Mouse (Mus musculus) lung, postnatal 0 days (tissue): ENCODE data around the gene Map3k7cl. TPM values are rescaled to one million over a fixed set of nuclear protein-coding genes. Genes with fewer than 3 reads are reported as not detected.

Experiments used
- ATAC-seq: fragments of 200-750 bp; cut with Nextera tagmentation; 2 replicates; pipeline ENCODE4 v1.8.0; 2017; ENCODE audit warnings: moderate library complexity
- DNase-seq: peaks from one replicate; pipeline ENCODE4 v3.0.0-alpha.2; 2016; ENCODE audit warnings: low spot score
- H3K27ac ChIP-seq: fragments of 300-500 bp; sonication (generic); 2 replicates; pipeline ENCODE4 v1.5.1; 2014; ENCODE audit warnings: antibody characterized with exemption, mild to moderate bottlenecking, low read length, mixed read lengths
- H3K27me3 ChIP-seq: fragments of 300-500 bp; sonication (generic); replicated peaks from 2 replicates; pipeline ENCODE4 v1.6.1; 2014; ENCODE audit warnings: low read length, mixed read lengths; ENCODE audit not compliant: insufficient read depth
- H3K36me3 ChIP-seq: fragments of 300-500 bp; sonication (generic); 2 replicates; pipeline ENCODE4 v1.6.1; 2014; ENCODE audit warnings: low read length, mixed read lengths; ENCODE audit not compliant: insufficient read depth
- H3K4me1 ChIP-seq: fragments of 300-500 bp; sonication (generic); 2 replicates; pipeline ENCODE4 v1.6.1; 2014; ENCODE audit warnings: antibody characterized with exemption, low read depth, low read length, mixed read lengths; ENCODE audit not compliant: insufficient read depth
- H3K4me2 ChIP-seq: fragments of 300-500 bp; sonication (generic); replicated peaks from 2 replicates; pipeline ENCODE4 v1.6.1; 2014; ENCODE audit warnings: low read depth, mild to moderate bottlenecking, low read length, moderate library complexity, mixed read lengths
- H3K4me3 ChIP-seq: fragments of 300-500 bp; sonication (generic); 2 replicates; pipeline ENCODE4 v1.5.1; 2014; ENCODE audit warnings: low read depth, low read length
- H3K9ac ChIP-seq: fragments of 300-500 bp; sonication (generic); replicated peaks from 2 replicates; pipeline ENCODE4 v1.6.1; 2014; ENCODE audit warnings: low read depth, mild to moderate bottlenecking
- H3K9me3 ChIP-seq: fragments of 300-500 bp; sonication (generic); 2 replicates; pipeline ENCODE4 v1.6.1; 2016; ENCODE audit warnings: low read length, mixed read lengths
- CTCF ChIP-seq: IDR thresholded peaks from 2 replicates; pipeline ENCODE4 v1.5.1; 2016; ENCODE audit warnings: antibody characterized with exemption, mild to moderate bottlenecking
- EP300 ChIP-seq: IDR thresholded peaks from 2 replicates; pipeline ENCODE4 v1.6.1; 2016; ENCODE audit warnings: antibody characterized with exemption, mild to moderate bottlenecking, control low read depth
- WGBS: fragments of 180-500 bp; shearing (Covaris S2); extraction: QIAGEN DNeasy Blood & Tissue Kit; methylation state at CpG from one replicate; pipeline ENCODE4 v1.1.7; 2014; 5-methylcytosine and 5-hydroxymethylcytosine counted together
- polyA plus RNA-seq: library from polyadenylated mRNA; unstranded; fragments of >200 nt; fragmentation: Nextera tagmentation; extraction: Ambion mirVana; gene quantifications from 2 replicates; pipeline ENCODE4 v1.2.1, GENCODE M21; 2015

The Map3k7cl gene
- polyA plus RNA-seq, 1 experiment from 2014 or later: 0.38 TPM

DNA sequence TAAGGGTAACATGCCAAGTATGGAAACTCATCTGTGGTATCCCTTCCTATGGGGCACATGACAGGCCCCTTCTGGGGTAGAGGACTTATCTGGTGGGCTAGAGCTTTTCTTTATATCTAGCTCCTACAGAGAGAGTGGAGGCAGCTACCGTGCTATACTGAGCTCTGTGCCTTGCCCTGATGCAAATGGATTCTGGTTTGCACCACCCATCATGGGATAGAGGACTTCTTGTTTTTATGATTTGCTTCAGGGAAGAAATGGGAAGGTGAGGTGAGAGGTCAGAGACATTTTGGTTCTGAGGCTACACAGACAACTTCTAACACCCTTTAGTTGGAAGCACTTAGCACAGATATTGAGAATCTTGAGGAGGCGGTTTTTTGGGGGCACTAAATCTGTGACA, 71.8 kb downstream of the Map3k7cl start:
- H3K36me3 ChIP-seq: no peaks in the 10 kb centered on the region
- WGBS: 72% methylated on average over 2 of the region's 2 CpGs
- H3K27me3 ChIP-seq: no peaks in the 10 kb centered on the region
- H3K9ac ChIP-seq: no peak overlapping the region
- DNase-seq (no peak), ATAC-seq (peak; percentile 23; the same call in 1 of the 2 replicates)
- H3K27ac ChIP-seq: peak overlapping the region; percentile 54; the same call in 1 of the 2 replicates
- no peak overlapping the region for H3K4me3 ChIP-seq
- H3K4me2 ChIP-seq: no peak overlapping the region
- TF ChIP-seq EP300: no peak
- no peak for TF ChIP-seq CTCF
- H3K9me3 ChIP-seq: peaks cover 6% of the 10 kb centered on the region; the same call in 1 of the 2 replicates
- no peaks in the 10 kb centered on the region for H3K4me1 ChIP-seq

DNA sequence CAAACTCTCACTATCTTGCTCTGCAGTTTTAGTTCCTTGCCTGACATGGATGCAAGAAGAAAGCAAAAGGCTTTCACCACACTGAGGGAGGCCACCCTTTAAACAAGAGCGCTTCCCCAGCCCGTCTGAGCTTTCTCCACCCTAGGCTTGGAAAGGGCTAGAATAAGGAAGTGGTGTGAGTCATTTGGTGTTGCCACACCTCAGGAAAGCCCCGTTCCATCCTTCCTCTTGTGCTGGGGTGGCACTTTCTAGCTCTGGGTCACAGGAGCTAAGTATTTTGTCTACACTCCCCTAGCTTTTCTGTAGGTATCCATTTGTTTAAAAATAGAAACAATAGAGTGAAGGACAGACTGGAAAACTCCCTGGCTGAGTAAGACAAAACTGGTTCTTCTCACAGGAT, 72.2 kb downstream of the Map3k7cl start:
- peak; percentile 92 for ATAC-seq
- Histone ChIP-seq H3K4me1 (no peaks in the 10 kb centered on the region), H3K9me3 (peaks cover 6% of the 10 kb centered on the region; the same call in 1 of the 2 replicates), H3K27me3 (no peaks in the 10 kb centered on the region), H3K9ac (no peak overlapping the region), H3K4me2 (no peak overlapping the region), H3K36me3 (no peaks in the 10 kb centered on the region), H3K27ac (peak overlapping the region; percentile 54; the same call in 1 of the 2 replicates), H3K4me3 (no peak overlapping the region)
- DNase-seq: peak; percentile 80
- no peak for TF ChIP-seq CTCF
- peak; percentile 73; the same call in 1 of the 2 replicates for TF ChIP-seq EP300
- WGBS: 54% methylated on average over 3 of the region's 3 CpGs

GRCm38 (mm10) chr16:87625816-87626215, 72.7 kb downstream of the Map3k7cl start:
- WGBS: 91% methylated on average over 8 of the region's 8 CpGs
- Histone ChIP-seq H3K4me2 (no peak overlapping the region), H3K4me3 (no peak overlapping the region), H3K9me3 (peaks cover 6% of the 10 kb centered on the region; the same call in 1 of the 2 replicates), H3K4me1 (no peaks in the 10 kb centered on the region), H3K36me3 (no peaks in the 10 kb centered on the region), H3K27me3 (no peaks in the 10 kb centered on the region), H3K27ac (0 out of 2 replicates have a peak overlapping the region, but pooled peaks have one; percentile 54), H3K9ac (no peak overlapping the region)
- DNase-seq: no peak
- no peak for ATAC-seq
- TF ChIP-seq EP300 (no peak), CTCF (no peak)

DNA sequence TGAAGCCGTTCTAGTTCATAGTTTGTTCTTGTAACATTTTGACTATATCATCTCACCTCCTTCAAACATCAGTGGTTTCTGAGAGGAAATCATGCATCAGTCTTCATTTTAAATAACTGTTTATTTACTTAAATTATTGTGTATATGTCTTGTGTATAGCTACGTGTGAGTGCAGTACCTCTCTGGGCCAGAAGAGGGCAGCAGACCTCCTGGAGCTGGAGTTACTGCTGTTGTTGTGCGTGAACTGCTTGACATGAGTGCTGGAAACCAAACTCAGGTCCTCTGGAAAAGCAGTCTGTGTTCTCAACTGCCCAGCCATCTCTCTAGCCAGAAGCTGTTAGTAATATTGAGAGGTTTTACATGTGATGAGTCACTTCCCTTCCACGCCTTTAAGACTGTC, 73.6 kb downstream of the Map3k7cl start:
- Histone ChIP-seq H3K27ac (no peak overlapping the region), H3K9ac (no peak overlapping the region), H3K4me1 (no peaks in the 10 kb centered on the region), H3K4me3 (no peak overlapping the region), H3K4me2 (no peak overlapping the region), H3K36me3 (no peaks in the 10 kb centered on the region), H3K9me3 (peaks cover 6% of the 10 kb centered on the region; the same call in 1 of the 2 replicates), H3K27me3 (no peaks in the 10 kb centered on the region)
- DNase-seq (no peak), ATAC-seq (no peak)
- 96% methylated on average over 4 of the region's 4 CpGs for WGBS
- TF ChIP-seq EP300 (no peak), CTCF (peak; percentile 53)

DNA sequence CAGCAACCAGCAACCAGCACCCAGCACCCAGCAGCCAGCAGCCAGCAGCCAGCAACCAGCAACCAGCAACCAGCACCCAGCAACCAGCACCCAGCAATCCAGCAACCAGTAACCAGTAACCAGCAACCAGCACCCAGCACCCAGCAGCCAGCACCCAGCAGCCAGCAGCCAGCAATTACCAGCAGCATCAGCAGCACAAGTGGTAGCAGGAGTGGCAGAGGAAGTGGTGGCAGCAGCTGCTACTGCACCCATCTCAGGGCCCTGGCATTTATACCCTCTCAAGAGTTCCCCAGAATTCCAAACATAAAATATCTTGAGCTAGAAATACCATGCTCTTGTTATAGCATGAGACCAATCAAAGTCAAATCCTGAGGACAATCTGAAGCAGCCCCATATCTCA, 81.6 kb downstream of the Map3k7cl start:
- H3K9ac ChIP-seq: no peak overlapping the region
- no peak for DNase-seq
- H3K4me3 ChIP-seq: no peak overlapping the region
- no peaks in the 10 kb centered on the region for H3K36me3 ChIP-seq
- H3K4me1 ChIP-seq: no peaks in the 10 kb centered on the region
- no peak overlapping the region for H3K4me2 ChIP-seq
- no peaks in the 10 kb centered on the region for H3K27me3 ChIP-seq
- ATAC-seq: no peak
- H3K27ac ChIP-seq: no peak overlapping the region
- TF ChIP-seq CTCF (no peak), EP300 (no peak)
- H3K9me3 ChIP-seq: no peaks in the 10 kb centered on the region

GRCm38 (mm10) chr16:87635213-87635755, 82.2 kb downstream of the Map3k7cl start:
- Histone ChIP-seq H3K4me1 (no peaks in the 10 kb centered on the region), H3K9me3 (no peaks in the 10 kb centered on the region), H3K36me3 (no peaks in the 10 kb centered on the region), H3K27me3 (no peaks in the 10 kb centered on the region), H3K9ac (no peak overlapping the region), H3K27ac (no peak overlapping the region), H3K4me3 (no peak overlapping the region), H3K4me2 (no peak overlapping the region)
- ATAC-seq (no peak), DNase-seq (no peak)
- TF ChIP-seq EP300 (no peak), CTCF (no peak)
- WGBS: 87% methylated on average over 6 of the region's 6 CpGs

GRCm38 (mm10) chr16:87635841-87636240, 82.7 kb downstream of the Map3k7cl start:
- Histone ChIP-seq H3K4me2 (no peak overlapping the region), H3K4me1 (no peaks in the 10 kb centered on the region), H3K27me3 (no peaks in the 10 kb centered on the region), H3K4me3 (no peak overlapping the region), H3K36me3 (no peaks in the 10 kb centered on the region), H3K9ac (no peak overlapping the region), H3K9me3 (no peaks in the 10 kb centered on the region), H3K27ac (no peak overlapping the region)
- no peak for TF ChIP-seq EP300
- no peak for TF ChIP-seq CTCF
- DNase-seq (peak; percentile 73), ATAC-seq (peak; percentile 82)
- WGBS: 42% methylated on average over 4 of the region's 4 CpGs
